Mouse (Mus musculus) limb, embryonic 11.5 days (tissue): ENCODE data around the gene Cep152. TPM values are rescaled to one million over a fixed set of nuclear protein-coding genes. Genes with fewer than 3 reads are reported as not detected.

ENCODE experiments used
- polyA plus RNA-seq: library from polyadenylated mRNA; unstranded; fragments of >200 nt; fragmentation: Nextera tagmentation; extraction: Ambion mirVana; gene quantifications from 2 replicates; pipeline ENCODE4 v1.2.1, GENCODE M21; 2014

Gene Cep152
- polyA plus RNA-seq, 1 experiment from 2014 or later: 9.1 TPM

Other genes starting within 250 kb of the Cep152 start
- gene Gm9913, start 120.0 kb downstream of the Cep152 start, polyA plus RNA-seq: 0.15 and 0.18 TPM in 2 replicates
- gene Fbn1, start 117.1 kb downstream of the Cep152 start, polyA plus RNA-seq: 7.8 and 8.1 TPM in 2 replicates
- gene Eid1, start 48.0 kb upstream of the Cep152 start, polyA plus RNA-seq: 224 and 232 TPM in 2 replicates
- gene Shc4, start 99.0 kb upstream of the Cep152 start, polyA plus RNA-seq: 1.1 and 1.2 TPM in 2 replicates
- gene Secisbp2l, start 157.8 kb upstream of the Cep152 start, polyA plus RNA-seq: 22.1 and 23.5 TPM in 2 replicates
- 35.4 and 38.7 TPM in 2 replicates for gene Galk2, start 234.0 kb upstream of the Cep152 start, polyA plus RNA-seq
- 106 and 111 TPM in 2 replicates for gene Cops2, start 234.0 kb upstream of the Cep152 start, polyA plus RNA-seq